Mouse (Mus musculus): ENCODE measurements around the gene Ccr10.
"Not testable (repeated sequence)": the region's sequence is repeated elsewhere in the genome, so short reads cannot be mapped to it uniquely, and the experiment has no call there.

Ccr10 gene

GRCm38 (mm10) chr11:101170811-101171610, 4.2 kb downstream of the Ccr10 start, which contains the start of gene Plekhh3:
Plekhh3 (minus strand) TSS chr11:101171351.
- DNase-seq: peak; percentile 86

DNA sequence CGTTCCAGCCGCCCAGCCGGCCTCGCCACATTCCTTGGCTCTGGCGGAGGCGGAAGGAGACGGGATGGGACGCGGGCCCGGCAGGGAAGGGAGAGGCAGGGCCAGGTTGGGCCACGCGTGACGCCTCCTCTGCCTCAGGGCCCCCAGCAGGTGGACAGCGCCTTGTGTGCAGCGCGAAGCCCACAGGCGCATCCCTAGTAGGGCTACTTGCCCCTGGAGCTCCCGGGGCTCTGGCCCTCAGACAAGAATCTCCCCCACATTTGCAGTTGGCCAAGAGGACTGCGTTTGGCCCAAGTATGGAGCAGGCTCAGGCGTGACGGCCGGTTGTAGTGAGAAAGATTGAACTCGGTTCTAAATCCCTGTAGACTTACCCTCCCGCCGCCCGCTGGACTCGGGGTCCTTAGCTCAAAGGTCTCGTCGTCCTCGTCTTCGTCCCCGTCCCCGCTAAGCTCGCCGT, 4.9 kb downstream of the Ccr10 start, which contains the start of gene Cntnap1:
TSS of gene Cntnap1 (plus strand) at position 170 of the 457 bp plus-strand sequence.
- no peak for DNase-seq

- no peak for DNase-seq
Observed at GRCm38 (mm10) chr11:101169301-101170107, 5.7 kb downstream of the Ccr10 start.

GRCm38 (mm10) chr11:101168301-101168980, 6.8 kb downstream of the Ccr10 start:
- DNase-seq: no peak

DNA sequence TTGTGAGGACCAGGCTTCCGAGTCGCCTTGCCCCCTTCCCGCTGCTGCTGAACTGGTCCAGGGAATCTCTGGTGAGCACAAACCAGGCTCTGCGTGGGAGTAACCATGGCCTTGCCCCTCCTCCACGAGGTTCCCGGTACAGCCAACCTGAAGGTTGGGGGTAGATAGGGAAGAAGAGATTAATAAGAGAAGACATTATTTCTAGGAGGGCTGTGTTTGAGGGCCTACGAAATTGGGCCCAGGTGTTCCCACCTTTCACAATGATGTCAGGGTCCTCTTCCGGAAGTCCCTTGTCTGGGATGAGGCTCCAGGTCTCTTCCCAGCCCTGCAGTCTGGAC, 7.3 kb downstream of the Ccr10 start:
- DNase-seq: no peak

DNA sequence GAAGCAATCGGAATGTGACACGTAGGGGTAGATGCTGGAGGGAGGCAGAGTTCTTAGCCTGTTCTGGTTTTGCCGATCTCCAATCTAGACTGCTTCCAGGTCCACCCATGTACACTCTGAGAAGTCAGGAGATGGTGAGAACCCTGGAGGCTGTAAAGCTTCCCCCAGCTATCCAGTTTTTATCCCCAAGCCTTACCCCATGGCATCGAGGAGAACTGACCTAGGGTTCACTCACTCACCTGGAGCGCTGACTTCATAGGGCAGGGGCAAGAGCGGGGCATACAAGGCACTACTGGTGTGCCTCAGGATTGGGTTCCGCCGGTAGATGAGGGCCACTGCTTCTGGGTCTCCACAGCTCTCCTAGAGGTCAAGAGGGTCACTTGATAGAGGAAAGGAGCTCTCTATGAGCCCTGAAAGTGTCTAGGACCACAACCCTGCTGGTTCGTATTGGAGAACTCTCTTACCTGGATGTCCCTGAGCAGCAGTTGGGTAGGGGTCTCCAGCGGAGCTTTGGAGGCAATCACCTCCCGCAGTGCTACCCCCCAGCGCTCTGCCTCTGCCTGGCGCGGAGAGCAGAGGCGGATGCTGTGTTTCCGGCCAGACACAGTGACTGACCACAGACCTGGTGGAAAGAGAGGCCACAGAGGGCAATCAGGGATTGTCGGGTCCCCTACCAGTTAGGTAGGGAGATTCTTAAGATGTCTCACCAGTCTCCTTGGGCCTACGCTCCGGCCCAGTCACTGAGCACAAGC, 7.9 kb downstream of the Ccr10 start:
- no peak for DNase-seq

- no peak for DNase-seq
Observed at GRCm38 (mm10) chr11:101166357-101166756, 8.9 kb downstream of the Ccr10 start.

DNA sequence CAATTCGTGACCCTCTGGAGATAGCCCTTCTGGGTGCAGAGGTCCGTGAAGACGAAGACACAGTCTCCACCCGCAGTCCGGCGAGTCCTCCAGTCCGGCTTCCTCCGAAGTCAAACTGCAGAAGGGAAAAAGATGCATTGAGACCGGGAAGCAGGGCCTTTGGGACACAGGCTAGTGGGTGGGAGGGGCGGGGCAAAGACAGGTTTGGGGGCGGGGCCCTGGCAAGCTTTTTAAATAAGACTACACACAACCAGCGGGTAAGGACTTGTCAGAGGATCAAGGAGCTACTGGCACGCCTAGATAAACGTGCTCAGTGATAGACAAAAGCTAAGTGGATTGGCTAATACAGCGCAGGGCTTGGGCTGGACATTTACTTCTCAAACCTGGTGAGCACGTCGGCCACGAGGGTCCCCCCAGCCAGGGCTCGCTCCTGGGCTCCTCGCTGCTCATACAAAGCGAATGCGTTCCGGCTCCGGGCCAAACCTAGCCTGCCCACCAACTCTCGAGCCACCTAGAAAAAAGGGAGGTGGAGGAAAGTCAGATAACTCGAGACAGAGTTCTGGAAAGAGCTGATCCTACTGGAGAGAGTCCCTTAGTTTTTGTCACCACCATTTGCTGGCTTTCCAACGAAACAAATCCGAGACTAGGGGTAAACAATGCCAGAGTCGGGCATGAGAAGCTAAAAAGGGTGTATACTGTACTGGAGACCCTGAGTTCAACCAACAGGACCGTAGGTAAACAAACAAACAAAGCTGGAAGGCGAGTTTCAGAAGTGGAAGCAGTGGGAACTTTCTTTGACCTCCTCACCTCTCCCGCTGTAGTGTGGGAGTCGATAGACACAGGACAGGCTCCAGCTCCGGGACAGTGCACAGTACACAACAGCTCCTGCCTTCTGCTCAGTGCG, 10.3 kb downstream of the Ccr10 start:
- no peak for DNase-seq

DNA sequence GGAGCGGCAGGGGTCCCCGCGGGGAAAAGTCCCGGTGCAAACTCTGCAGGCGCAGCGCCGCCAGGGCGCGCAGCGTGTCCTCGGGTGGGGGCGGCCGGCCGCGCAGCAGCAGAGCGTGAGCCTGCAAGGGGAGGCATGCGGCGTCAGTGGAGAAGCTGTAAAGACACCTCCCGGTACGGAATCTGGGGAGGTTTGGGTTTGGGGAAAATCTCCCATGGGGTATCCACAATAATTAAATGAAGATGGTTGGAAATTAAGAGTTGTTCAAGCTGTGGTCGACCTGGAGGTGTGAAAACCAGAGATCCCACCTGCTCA, 10.9 kb downstream of the Ccr10 start:
- no peak for DNase-seq

DNA sequence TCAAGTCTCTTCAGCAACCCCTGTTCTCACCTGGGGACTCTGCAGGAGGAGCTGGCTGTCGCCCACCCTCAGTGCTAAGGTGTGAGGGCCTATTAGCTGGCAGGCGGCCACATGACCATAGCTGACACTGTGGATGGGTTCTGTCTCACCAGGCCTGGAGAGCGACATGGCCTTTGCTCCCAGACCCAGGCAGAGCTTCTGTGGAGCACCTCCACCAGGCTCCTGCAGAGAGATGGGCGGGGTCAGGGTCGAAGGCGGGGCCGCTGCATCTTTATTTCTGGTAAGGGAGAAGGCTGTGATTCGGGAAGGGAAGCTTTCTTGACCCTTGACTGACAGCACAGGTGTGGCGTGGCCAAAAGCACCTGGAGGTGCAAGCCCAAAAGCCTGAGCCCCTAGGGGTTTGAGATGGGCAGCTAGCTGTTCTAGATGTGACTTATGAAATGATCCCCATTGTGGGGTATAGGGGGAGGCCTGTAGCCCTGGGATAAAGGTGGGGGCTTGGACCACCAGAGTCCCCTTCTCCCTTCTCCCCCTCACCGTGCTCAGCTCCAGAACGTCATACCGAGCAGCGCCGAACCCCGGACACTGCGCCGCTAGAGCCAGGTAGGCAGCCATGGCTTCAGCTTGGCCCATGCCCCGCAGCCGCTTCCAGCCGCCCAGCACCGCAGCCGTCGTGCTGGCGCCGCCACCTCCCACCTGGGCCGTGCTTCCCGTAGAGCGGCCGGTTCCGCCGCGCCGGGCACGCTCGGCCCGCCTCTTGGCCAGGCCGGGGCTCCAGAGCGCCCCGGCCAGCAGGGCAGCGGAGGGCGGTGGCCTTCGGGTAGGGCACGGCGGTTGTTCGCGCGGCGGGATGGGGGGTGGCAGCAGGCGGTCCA, 11.5 kb downstream of the Ccr10 start:
- no peak for DNase-seq

DNA sequence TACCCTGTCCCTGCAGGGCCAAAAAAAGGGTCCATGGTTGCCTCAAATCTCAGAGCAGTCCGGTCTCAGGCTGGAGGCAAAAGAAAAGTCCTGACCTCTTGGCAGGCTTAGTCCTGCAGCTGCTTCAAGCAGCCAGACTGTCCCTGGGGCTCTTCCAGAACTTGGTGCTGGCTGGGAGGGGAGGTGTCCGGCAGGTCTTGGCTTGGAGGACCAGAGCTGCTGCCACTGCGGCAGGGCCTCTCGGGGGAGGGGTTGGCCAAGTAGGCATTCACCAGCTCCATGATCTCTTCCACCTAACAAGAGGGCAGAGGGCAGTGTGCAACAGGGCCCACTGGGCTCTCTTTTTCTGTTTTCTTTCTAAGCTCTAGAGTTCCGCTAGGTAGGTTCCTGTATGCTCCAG, 12.5 kb downstream of the Ccr10 start:
- no peak for DNase-seq

GRCm38 (mm10) chr11:101162301-101162700, 12.9 kb downstream of the Ccr10 start:
- no peak for DNase-seq

DNA sequence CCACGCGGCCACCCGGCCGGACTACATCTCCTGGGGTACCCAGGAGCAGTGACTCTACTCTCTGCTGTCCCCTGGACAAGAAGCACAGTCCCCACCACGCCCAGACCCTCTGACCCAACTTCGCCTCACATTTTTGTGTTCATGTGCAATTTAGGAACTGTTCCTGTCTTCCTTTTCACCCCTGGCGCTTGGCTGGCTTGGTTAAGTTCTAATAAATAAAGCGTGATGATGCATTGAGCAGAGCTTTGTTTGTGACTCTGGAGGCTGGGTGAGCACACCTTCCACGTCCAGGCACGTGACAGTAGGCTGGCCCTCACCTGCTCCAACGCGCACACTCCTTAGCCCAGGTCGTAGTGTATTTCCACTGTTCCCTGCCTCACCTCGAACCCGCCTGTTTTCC, 13.7 kb downstream of the Ccr10 start:
- no peak for DNase-seq

DNA sequence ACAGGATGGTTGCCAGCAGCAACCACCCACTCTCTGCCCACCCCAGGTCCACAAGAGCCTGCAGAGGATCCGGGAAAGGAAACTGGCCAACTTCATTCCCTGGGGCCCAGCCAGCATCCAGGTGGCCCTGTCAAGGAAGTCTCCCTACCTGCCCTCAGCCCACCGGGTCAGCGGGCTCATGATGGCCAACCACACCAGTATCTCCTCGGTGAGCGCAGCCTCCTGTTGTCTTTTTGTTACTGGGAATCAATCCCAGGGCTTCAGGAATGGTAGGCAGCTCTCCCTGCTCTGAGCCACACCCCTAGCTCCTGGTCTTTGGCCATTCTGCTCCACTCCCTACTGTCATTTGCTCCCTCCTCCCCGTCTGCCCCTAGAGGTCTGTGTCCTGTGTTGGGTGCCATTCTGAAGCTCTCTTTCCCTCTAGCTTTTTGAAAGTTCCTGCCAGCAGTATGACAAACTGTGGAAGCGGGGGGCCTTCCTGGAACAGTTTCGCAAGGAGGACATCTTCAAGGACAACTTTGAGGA, 14.2 kb downstream of the Ccr10 start:
- not testable (repeated sequence) for DNase-seq

DNA sequence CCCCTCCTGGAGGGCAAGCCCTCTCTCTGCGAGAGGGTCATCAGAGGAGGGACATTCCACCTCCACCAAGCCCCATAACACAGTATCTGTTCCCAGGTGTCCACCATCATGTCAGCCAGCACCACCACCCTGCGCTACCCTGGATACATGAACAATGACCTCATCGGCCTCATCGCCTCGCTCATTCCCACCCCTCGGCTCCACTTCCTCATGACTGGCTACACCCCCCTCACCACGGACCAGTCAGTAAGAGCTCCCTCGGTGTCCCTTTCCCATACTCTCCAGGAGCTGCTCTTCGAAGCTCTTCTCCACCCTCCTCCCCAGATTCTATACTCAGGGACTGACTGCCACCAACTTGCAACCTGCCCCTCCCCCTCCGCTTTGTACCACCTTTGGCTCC, 15.1 kb downstream of the Ccr10 start:
- DNase-seq: not testable (repeated sequence)

GRCm38 (mm10) chr11:101155728-101156371, 19.4 kb downstream of the Ccr10 start, which contains the start of gene Tubg2:
Tubg2 (plus strand) TSS chr11:101155907.
- DNase-seq: peak; percentile 70

DNA sequence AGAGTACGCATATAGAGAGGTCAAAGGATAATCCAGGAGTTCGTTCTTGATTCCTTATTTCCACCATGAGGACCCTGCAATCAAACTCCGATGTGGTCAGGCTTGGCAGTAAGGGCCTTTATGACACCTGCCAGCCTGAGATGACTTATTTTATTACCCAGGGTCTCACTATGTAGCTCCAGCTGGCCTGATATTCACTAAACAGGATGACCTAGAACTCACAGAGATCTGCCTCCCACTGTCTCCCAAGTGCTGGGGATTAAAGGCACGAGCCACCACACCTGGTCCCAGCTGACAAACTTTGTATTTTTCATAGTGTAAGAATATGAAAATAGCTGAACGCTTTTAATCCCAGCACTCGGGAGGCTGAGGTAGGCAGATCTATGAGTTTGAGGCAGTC, 20.1 kb downstream of the Ccr10 start:
- no peak for DNase-seq

- DNase-seq: no peak
Observed at GRCm38 (mm10) chr11:101154648-101155047, 20.6 kb downstream of the Ccr10 start.

DNA sequence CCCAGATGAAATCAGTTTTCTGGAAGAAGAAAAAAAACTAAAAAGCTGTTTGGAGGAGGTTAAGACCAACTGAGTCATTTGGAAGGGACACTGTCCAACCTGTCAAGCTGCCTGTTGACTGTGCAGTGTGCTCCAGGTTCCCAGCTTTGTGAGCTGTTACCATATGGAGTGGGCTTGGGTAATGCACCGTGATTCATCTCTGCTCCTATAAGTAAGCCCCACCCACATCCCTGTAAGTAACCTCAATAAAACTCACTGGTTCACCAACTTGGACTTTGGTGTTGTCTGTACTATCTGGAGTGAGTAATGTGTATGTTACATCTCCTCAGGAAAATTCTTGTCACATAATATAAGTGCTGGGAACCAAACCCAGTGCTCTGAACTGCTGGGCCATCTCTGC, 22.4 kb downstream of the Ccr10 start:
- no peak for DNase-seq

DNA sequence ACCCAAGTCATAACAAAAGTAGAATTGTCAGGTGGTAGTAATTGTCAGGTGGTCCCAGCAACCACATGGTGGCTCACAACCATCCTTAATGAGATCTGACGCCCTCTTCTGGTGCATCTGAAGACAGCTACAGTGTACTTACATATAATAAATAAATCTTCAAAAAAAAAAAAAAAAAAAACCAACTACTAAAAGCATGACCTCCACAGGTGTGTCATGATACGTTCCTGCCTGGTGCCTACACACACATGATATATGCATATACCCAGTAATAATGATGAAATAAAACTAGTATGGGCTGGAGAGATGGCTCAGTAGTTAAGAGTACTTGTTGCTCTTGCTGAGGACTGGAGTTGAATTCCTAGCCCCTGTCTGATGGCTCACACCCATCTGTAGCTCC, 24.2 kb downstream of the Ccr10 start:
- DNase-seq: no peak

Data from right cerebral cortex, postnatal 4 days (tissue).